In the genomic region with DNA sequence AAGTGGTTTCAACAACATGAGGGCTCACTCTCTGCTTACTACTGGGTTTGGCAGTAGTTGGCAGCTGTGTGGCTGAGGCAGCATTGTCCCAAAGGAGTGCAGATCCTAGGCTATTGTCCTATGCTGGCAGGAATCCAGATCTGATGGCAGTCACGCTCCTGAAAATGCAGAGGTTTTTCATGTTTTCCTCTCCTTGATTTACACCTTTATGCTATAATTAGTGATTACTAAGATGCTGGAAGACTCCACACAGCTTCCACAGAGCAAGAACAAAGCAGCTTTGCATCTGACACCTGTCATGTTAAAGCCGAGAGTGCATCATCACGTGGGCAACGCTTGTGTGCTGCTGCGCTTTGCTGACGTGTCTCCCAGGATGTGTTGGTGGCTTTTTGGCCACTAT, we compare ENCODE assay signal across 16 mouse cellular contexts.
DNase-seq lines count a peak whose midpoint lies in the region; ATAC-seq lines count a peak whose summit lies in the region.
"Had no signal": no experiment of that assay in that cellular context is flagged by ENCODE, and none has a peak within 500 bp of the region (broad histone marks: within the 10 kb centered on the region; RNA-seq: fewer than 3 reads in every experiment).

No protein-coding gene starts in this region.

- H3K4me2 ChIP-seq in forebrain, embryonic 11.5 days (ENCODE audit: low read depth, low read length, severe bottlenecking): no peak overlapping the region
- peak overlapping the region; percentile 8; the same call in 1 of the 2 replicates for H3K4me2 ChIP-seq in midbrain, embryonic 14.5 days (ENCODE audit: low read length)
- H3K4me2 ChIP-seq in midbrain, embryonic 11.5 days: no peak overlapping the region
- 0 out of 2 replicates have a peak overlapping the region, but pooled peaks have one; percentile 1 for H3K4me2 ChIP-seq in midbrain, embryonic 15.5 days
- H3K4me2 ChIP-seq: liver, embryonic 12.5 days had no signal

- no peak for DNase-seq in forebrain, embryonic 11.5 days (ENCODE audit: low spot score)
- no peak for DNase-seq in forebrain, embryonic 10.5 days (ENCODE audit: extremely low spot score, low spot score)
- DNase-seq in midbrain, embryonic 14.5 days: peak; percentile 67
- DNase-seq in midbrain, embryonic 11.5 days (ENCODE audit: low spot score, missing footprints): no peak
- peak; percentile 36 for DNase-seq in brain, adult 2 months (ENCODE audit: low read depth, low spot score)
- no peak for DNase-seq in left cerebral cortex, adult 11 months (ENCODE audit: low spot score)
- DNase-seq in gastrocnemius, postnatal 4 days (ENCODE audit: low spot score in 2 of 2): no peak
- DNase-seq: cerebellum, adult 11 months; cerebellum, postnatal 36 days; heart, postnatal 14 days; kidney, adult 11 months; left cerebral cortex, postnatal 4 days; thymus, postnatal 36 days had no signal

- H3K36me3 ChIP-seq in forebrain, embryonic 11.5 days (ENCODE audit: control insufficient read depth, insufficient read depth, low read length): no peaks in the 10 kb centered on the region; the same call in 1 of the 2 replicates
- H3K36me3 ChIP-seq in forebrain, embryonic 10.5 days (replicated peaks): peaks cover 2% of the 10 kb centered on the region
- no peaks in the 10 kb centered on the region for H3K36me3 ChIP-seq in midbrain, embryonic 14.5 days (ENCODE audit: control insufficient read depth, insufficient read depth, low read length)
- H3K36me3 ChIP-seq in midbrain, embryonic 11.5 days (ENCODE audit: control insufficient read depth, insufficient read depth, low read length): no peaks in the 10 kb centered on the region
- no peaks in the 10 kb centered on the region for H3K36me3 ChIP-seq in midbrain, embryonic 15.5 days (replicated peaks)
- H3K36me3 ChIP-seq: liver, embryonic 12.5 days had no signal

- H3K4me3 ChIP-seq in forebrain, embryonic 11.5 days (ENCODE audit: low read depth, low read length): no peak overlapping the region
- no peak overlapping the region for H3K4me3 ChIP-seq in forebrain, embryonic 10.5 days
- H3K4me3 ChIP-seq in midbrain, embryonic 14.5 days (replicated peaks; ENCODE audit: low read depth, low read length): no peak overlapping the region
- no peak overlapping the region for H3K4me3 ChIP-seq in midbrain, embryonic 11.5 days (ENCODE audit: low read depth, low read length)
- H3K4me3 ChIP-seq in midbrain, embryonic 15.5 days: no peak overlapping the region
- H3K4me3 ChIP-seq: liver, embryonic 12.5 days; myocyte had no signal

- H3K9me3 ChIP-seq in forebrain, embryonic 11.5 days (ENCODE audit: control insufficient read depth, low read length): no peaks in the 10 kb centered on the region
- no peaks in the 10 kb centered on the region for H3K9me3 ChIP-seq in forebrain, embryonic 10.5 days
- H3K9me3 ChIP-seq in midbrain, embryonic 14.5 days (ENCODE audit: control insufficient read depth, low read length): no peaks in the 10 kb centered on the region
- H3K9me3 ChIP-seq in midbrain, embryonic 11.5 days (ENCODE audit: control insufficient read depth, low read length): no peaks in the 10 kb centered on the region
- H3K9me3 ChIP-seq in midbrain, embryonic 15.5 days: no peaks in the 10 kb centered on the region
- H3K9me3 ChIP-seq: liver, embryonic 12.5 days had no signal

- H3K4me1 ChIP-seq in forebrain, embryonic 11.5 days (replicated peaks; ENCODE audit: control insufficient read depth, insufficient read depth, low read length): no peaks in the 10 kb centered on the region; the same call in 1 of the 2 replicates
- H3K4me1 ChIP-seq in forebrain, embryonic 10.5 days: peaks cover 60% of the 10 kb centered on the region
- H3K4me1 ChIP-seq in midbrain, embryonic 14.5 days (ENCODE audit: control insufficient read depth, insufficient read depth, low read length): peaks cover 19% of the 10 kb centered on the region
- peaks cover 2% of the 10 kb centered on the region; the same call in 1 of the 2 replicates for H3K4me1 ChIP-seq in midbrain, embryonic 11.5 days (ENCODE audit: control insufficient read depth, insufficient read depth, low read length)
- H3K4me1 ChIP-seq in midbrain, embryonic 15.5 days: peaks cover 32% of the 10 kb centered on the region

- H3K27ac ChIP-seq in forebrain, embryonic 11.5 days (ENCODE audit: low read depth, low read length): 0 out of 2 replicates have a peak overlapping the region, but pooled peaks have one; percentile 18
- no peak overlapping the region for H3K27ac ChIP-seq in forebrain, embryonic 10.5 days
- H3K27ac ChIP-seq in midbrain, embryonic 14.5 days (replicated peaks; ENCODE audit: low read depth, low read length): peak overlapping the region; percentile 60
- no peak overlapping the region for H3K27ac ChIP-seq in midbrain, embryonic 11.5 days (ENCODE audit: low read depth, low read length)
- peak overlapping the region; percentile 27; the same call in 1 of the 2 replicates for H3K27ac ChIP-seq in midbrain, embryonic 15.5 days
- H3K27ac ChIP-seq: liver, embryonic 12.5 days had no signal

- ATAC-seq in forebrain, embryonic 11.5 days (replicated peaks; ENCODE audit: low FRiP score): no peak
- peak; percentile 61; the same call in 1 of the 2 replicates for ATAC-seq in midbrain, embryonic 14.5 days (ENCODE audit: low FRiP score, low TSS enrichment)
- no peak for ATAC-seq in midbrain, embryonic 11.5 days (ENCODE audit: low FRiP score)
- ATAC-seq in midbrain, embryonic 15.5 days (replicated peaks): peak; percentile 46
- ATAC-seq: liver, embryonic 12.5 days had no signal

- 82% methylated on average over 6 of the region's 6 CpGs for WGBS in forebrain, embryonic 11.5 days
- 89% methylated on average over 6 of the region's 6 CpGs for WGBS in forebrain, embryonic 10.5 days
- WGBS in midbrain, embryonic 14.5 days: 45% methylated on average over 6 of the region's 6 CpGs
- 92% methylated on average over 6 of the region's 6 CpGs for WGBS in midbrain, embryonic 11.5 days
- WGBS in midbrain, embryonic 15.5 days: 43% methylated on average over 6 of the region's 6 CpGs

- H3K27me3 ChIP-seq in forebrain, embryonic 11.5 days (ENCODE audit: control insufficient read depth, insufficient read depth, low read length): no peaks in the 10 kb centered on the region
- H3K27me3 ChIP-seq in forebrain, embryonic 10.5 days (ENCODE audit: poor library complexity, severe bottlenecking): no peaks in the 10 kb centered on the region
- H3K27me3 ChIP-seq in midbrain, embryonic 14.5 days (ENCODE audit: control insufficient read depth, insufficient read depth, low read length): no peaks in the 10 kb centered on the region
- H3K27me3 ChIP-seq in midbrain, embryonic 11.5 days (ENCODE audit: control insufficient read depth, insufficient read depth, low read length): no peaks in the 10 kb centered on the region
- no peaks in the 10 kb centered on the region for H3K27me3 ChIP-seq in midbrain, embryonic 15.5 days (replicated peaks)
- H3K27me3 ChIP-seq: liver, embryonic 12.5 days had no signal

- no peak overlapping the region for H3K9ac ChIP-seq in forebrain, embryonic 11.5 days (ENCODE audit: low read length)
- H3K9ac ChIP-seq in midbrain, embryonic 14.5 days (replicated peaks; ENCODE audit: low read length): no peak overlapping the region
- H3K9ac ChIP-seq in midbrain, embryonic 11.5 days (ENCODE audit: low read length): no peak overlapping the region
- H3K9ac ChIP-seq in midbrain, embryonic 15.5 days: no peak overlapping the region
- H3K9ac ChIP-seq: liver, embryonic 12.5 days had no signal

Comparison
In these comparisons a context has a peak if more than half of its experiments do, and no peak if none do; other contexts are left out.
1. ATAC-seq: peak in midbrain, embryonic 14.5 days (single experiment) and midbrain, embryonic 15.5 days (single experiment); none in forebrain, embryonic 11.5 days (single experiment) and midbrain, embryonic 11.5 days (single experiment).
2. DNase-seq: peak in midbrain, embryonic 14.5 days (single experiment) and brain, adult 2 months (single experiment); none in forebrain, embryonic 11.5 days (single experiment), forebrain, embryonic 10.5 days (single experiment), midbrain, embryonic 11.5 days (single experiment), left cerebral cortex, adult 11 months (single experiment) and gastrocnemius, postnatal 4 days (0 of 2).
3. H3K27ac ChIP-seq: peak in forebrain, embryonic 11.5 days (single experiment), midbrain, embryonic 14.5 days (single experiment) and midbrain, embryonic 15.5 days (single experiment); none in forebrain, embryonic 10.5 days (single experiment) and midbrain, embryonic 11.5 days (single experiment).
4. H3K4me2 ChIP-seq: peak in midbrain, embryonic 14.5 days (single experiment) and midbrain, embryonic 15.5 days (single experiment); none in forebrain, embryonic 11.5 days (single experiment) and midbrain, embryonic 11.5 days (single experiment).